Mouse (Mus musculus): ENCODE results near the gene Tifab. TPM values are rescaled to one million over a fixed set of nuclear protein-coding genes. Genes with fewer than 3 reads are reported as not detected.
"Not testable (repeated sequence)": the region's sequence is repeated elsewhere in the genome, so short reads cannot be mapped to it uniquely, and the experiment has no call there.

Tifab gene
- total and polyA plus RNA-seq, 2 experiments from 2014 or later: 0.49 to 0.64 TPM

- Histone ChIP-seq H3K4me2 (ENCODE audit: low read depth, low read length, poor library complexity, severe bottlenecking) (peak overlapping the region; percentile 15; the same call in 1 of the 2 replicates), H3K9me3 (ENCODE audit: low read length) (0 out of 2 replicates have a peak, but pooled peaks cover 3% of the 10 kb centered on the region), H3K27me3 (ENCODE audit: insufficient read depth, low read length) (peaks cover 16% of the 10 kb centered on the region), H3K9ac (replicated peaks; ENCODE audit: low read length, poor library complexity, severe bottlenecking) (no peak overlapping the region), H3K36me3 (ENCODE audit: insufficient read depth, low read length) (no peaks in the 10 kb centered on the region), H3K4me3 (ENCODE audit: low read depth, low read length) (no peak overlapping the region), H3K27ac (ENCODE audit: low read depth, low read length) (no peak overlapping the region), H3K4me1 (ENCODE audit: insufficient read depth, low read length) (no peaks in the 10 kb centered on the region)
- ATAC-seq (ENCODE audit: low FRiP score) (no peak), DNase-seq (ENCODE audit: low spot score) (no peak)
- WGBS: 5% methylated on average over 35 of the region's 35 CpGs
- TF ChIP-seq CTCF (IDR thresholded peaks at IDR 0.05): no peak
Measured at GRCm38 (mm10) chr13:56208225-56209066, 29.8 kb upstream of the Tifab start.

- Histone ChIP-seq H3K36me3 (ENCODE audit: insufficient read depth, low read length) (no peaks in the 10 kb centered on the region), H3K4me3 (ENCODE audit: low read depth, low read length) (no peak overlapping the region), H3K4me2 (ENCODE audit: low read depth, low read length, poor library complexity, severe bottlenecking) (no peak overlapping the region), H3K27me3 (ENCODE audit: insufficient read depth, low read length) (no peaks in the 10 kb centered on the region; the same call in 1 of the 2 replicates), H3K4me1 (ENCODE audit: insufficient read depth, low read length) (no peaks in the 10 kb centered on the region), H3K27ac (ENCODE audit: low read depth, low read length) (no peak overlapping the region), H3K9me3 (ENCODE audit: low read length) (no peaks in the 10 kb centered on the region), H3K9ac (replicated peaks; ENCODE audit: low read length, poor library complexity, severe bottlenecking) (no peak overlapping the region)
- DNase-seq (ENCODE audit: low spot score): no peak
- ATAC-seq (ENCODE audit: low FRiP score): no peak
- 45% methylated on average over 8 of the region's 8 CpGs for WGBS
- TF ChIP-seq CTCF (IDR thresholded peaks at IDR 0.05): no peak
Measured at GRCm38 (mm10) chr13:56199506-56199905, 20.8 kb upstream of the Tifab start.

GRCm38 (mm10) chr13:56197473-56198266 lies 19.0 kb upstream of the Tifab start:
- H3K9ac ChIP-seq (replicated peaks; ENCODE audit: low read length, poor library complexity, severe bottlenecking): no peak overlapping the region
- no peaks in the 10 kb centered on the region; the same call in 1 of the 2 replicates for H3K27me3 ChIP-seq (ENCODE audit: insufficient read depth, low read length)
- no peak overlapping the region for H3K4me3 ChIP-seq (ENCODE audit: low read depth, low read length)
- H3K4me1 ChIP-seq (ENCODE audit: insufficient read depth, low read length): no peaks in the 10 kb centered on the region
- no peaks in the 10 kb centered on the region for H3K36me3 ChIP-seq (ENCODE audit: insufficient read depth, low read length)
- no peak overlapping the region for H3K27ac ChIP-seq (ENCODE audit: low read depth, low read length)
- 11% methylated on average over 15 of the region's 15 CpGs for WGBS
- DNase-seq (ENCODE audit: low spot score) (peak; percentile 97), ATAC-seq (ENCODE audit: low FRiP score) (peak; percentile 68)
- H3K9me3 ChIP-seq (ENCODE audit: low read length): no peaks in the 10 kb centered on the region
- TF ChIP-seq CTCF (IDR thresholded peaks at IDR 0.05): peak; percentile 100
- H3K4me2 ChIP-seq (ENCODE audit: low read depth, low read length, poor library complexity, severe bottlenecking): no peak overlapping the region

- WGBS: 58% methylated on average over 12 of the region's 12 CpGs
- H3K4me2 ChIP-seq (ENCODE audit: low read depth, low read length, poor library complexity, severe bottlenecking): no peak overlapping the region
- TF ChIP-seq CTCF (IDR thresholded peaks at IDR 0.05): no peak
Measured at GRCm38 (mm10) chr13:56197031-56197430, 18.3 kb upstream of the Tifab start.

GRCm38 (mm10) chr13:56195824-56196223 lies 17.1 kb upstream of the Tifab start:
- H3K9ac ChIP-seq (replicated peaks; ENCODE audit: low read length, poor library complexity, severe bottlenecking); H3K4me3 ChIP-seq (ENCODE audit: low read depth, low read length); H3K4me2 ChIP-seq (ENCODE audit: low read depth, low read length, poor library complexity, severe bottlenecking); DNase-seq (ENCODE audit: low spot score); H3K4me1 ChIP-seq (ENCODE audit: insufficient read depth, low read length); H3K27me3 ChIP-seq (ENCODE audit: insufficient read depth, low read length); ATAC-seq (ENCODE audit: low FRiP score); H3K9me3 ChIP-seq (ENCODE audit: low read length); H3K36me3 ChIP-seq (ENCODE audit: insufficient read depth, low read length); H3K27ac ChIP-seq (ENCODE audit: low read depth, low read length): not testable (repeated sequence)
- 93% methylated on average over 11 of the region's 11 CpGs for WGBS

More at GRCm38 (mm10) chr13:56197031-56197430, 18.3 kb upstream of the Tifab start:
- H3K36me3 ChIP-seq (ENCODE audit: insufficient read depth, low read length): no peaks in the 10 kb centered on the region
- H3K9me3 ChIP-seq (ENCODE audit: low read length): no peaks in the 10 kb centered on the region
- H3K9ac ChIP-seq (replicated peaks; ENCODE audit: low read length, poor library complexity, severe bottlenecking): no peak overlapping the region
- no peaks in the 10 kb centered on the region for H3K4me1 ChIP-seq (ENCODE audit: insufficient read depth, low read length)
- DNase-seq (ENCODE audit: low spot score): no peak
- no peaks in the 10 kb centered on the region; the same call in 1 of the 2 replicates for H3K27me3 ChIP-seq (ENCODE audit: insufficient read depth, low read length)
- H3K27ac ChIP-seq (ENCODE audit: low read depth, low read length): no peak overlapping the region
- no peak overlapping the region for H3K4me3 ChIP-seq (ENCODE audit: low read depth, low read length)
- ATAC-seq (ENCODE audit: low FRiP score): no peak

GRCm38 (mm10) chr13:56194181-56194580 lies 15.5 kb upstream of the Tifab start:
- H3K27ac ChIP-seq (ENCODE audit: low read depth, low read length); H3K27me3 ChIP-seq (ENCODE audit: insufficient read depth, low read length); DNase-seq (ENCODE audit: low spot score); H3K4me1 ChIP-seq (ENCODE audit: insufficient read depth, low read length); H3K9me3 ChIP-seq (ENCODE audit: low read length); H3K36me3 ChIP-seq (ENCODE audit: insufficient read depth, low read length); H3K9ac ChIP-seq (replicated peaks; ENCODE audit: low read length, poor library complexity, severe bottlenecking); H3K4me2 ChIP-seq (ENCODE audit: low read depth, low read length, poor library complexity, severe bottlenecking); ATAC-seq (ENCODE audit: low FRiP score); H3K4me3 ChIP-seq (ENCODE audit: low read depth, low read length): not testable (repeated sequence)
- WGBS: 95% methylated on average over 11 of the region's 11 CpGs
